Mouse (Mus musculus): Measurements from ENCODE around the gene Dpp8.

- TF ChIP-seq CTCF (IDR thresholded peaks at IDR 0.05) (no peak), EP300 (IDR thresholded peaks at IDR 0.05; ENCODE audit: insufficient read depth, low read depth, low read length) (no peak)
These were observed 10.2 kb upstream of the Dpp8 start for GRCm38 (mm10) chr9:65021887-65022579.
